In the genomic region with DNA sequence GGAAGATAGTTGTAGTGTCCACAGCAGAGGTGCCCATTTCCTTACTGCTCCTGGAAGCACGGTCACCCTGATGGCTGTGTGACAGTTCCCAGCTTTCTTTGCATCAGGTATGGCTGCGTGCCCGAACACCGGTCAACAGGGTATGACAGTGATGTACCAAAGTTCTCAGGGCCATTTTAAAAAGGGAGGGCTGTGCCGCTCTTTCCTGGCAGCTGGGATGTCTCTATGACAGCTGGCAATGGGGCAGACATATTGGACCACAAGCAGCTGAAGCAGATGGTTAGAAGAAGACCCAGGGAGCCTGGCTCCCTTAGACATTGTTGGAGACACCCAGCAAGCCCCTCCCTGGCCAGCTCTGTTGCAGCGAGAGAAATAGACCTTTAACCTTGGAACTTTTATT, we compare ENCODE assay signal across 27 mouse cellular contexts.
DNase-seq lines count a peak whose midpoint lies in the region; ATAC-seq and TF ChIP-seq lines count a peak whose summit lies in the region.
"Had no signal": no experiment of that assay in that cellular context is flagged by ENCODE, and none has a peak within 500 bp of the region (broad histone marks: within the 10 kb centered on the region; RNA-seq: fewer than 3 reads in every experiment).

No protein-coding gene starts in this region.

- ATAC-seq in hindbrain, postnatal 0 days = no peak
- no peak for ATAC-seq in hindbrain, embryonic 16.5 days
- no peak for ATAC-seq in midbrain, embryonic 11.5 days (ENCODE audit: low FRiP score)
- ATAC-seq in midbrain, embryonic 13.5 days = no peak
- ATAC-seq: forebrain, embryonic 15.5 days; intestine, postnatal 0 days; Patski had no signal

- H3K4me1 ChIP-seq in hindbrain, postnatal 0 days (ENCODE audit: insufficient read depth, low read length) = peaks cover 8% of the 10 kb centered on the region; the same call in 1 of the 2 replicates
- peaks cover 28% of the 10 kb centered on the region for H3K4me1 ChIP-seq in hindbrain, embryonic 16.5 days (ENCODE audit: control insufficient read depth, insufficient read depth, low read depth, low read length)
- no peaks in the 10 kb centered on the region for H3K4me1 ChIP-seq in midbrain, embryonic 11.5 days (ENCODE audit: control insufficient read depth, insufficient read depth, low read length)
- peaks cover 32% of the 10 kb centered on the region for H3K4me1 ChIP-seq in midbrain, embryonic 13.5 days (replicated peaks)
- H3K4me1 ChIP-seq: embryonic facial prominence, embryonic 13.5 days had no signal

- no peaks in the 10 kb centered on the region for H3K27me3 ChIP-seq in hindbrain, postnatal 0 days (ENCODE audit: insufficient read depth, low read length)
- H3K27me3 ChIP-seq in hindbrain, embryonic 16.5 days (replicated peaks; ENCODE audit: control insufficient read depth, insufficient read depth, low read length) = no peaks in the 10 kb centered on the region
- no peaks in the 10 kb centered on the region for H3K27me3 ChIP-seq in midbrain, embryonic 11.5 days (ENCODE audit: control insufficient read depth, insufficient read depth, low read length)
- H3K27me3 ChIP-seq in midbrain, embryonic 13.5 days = 0 out of 2 replicates have a peak, but pooled peaks cover 11% of the 10 kb centered on the region
- H3K27me3 ChIP-seq: CH12.LX; embryonic facial prominence, embryonic 13.5 days; forebrain, embryonic 12.5 days; forebrain, embryonic 15.5 days; heart, embryonic 15.5 days had no signal

- no peak for TF ChIP-seq CTCF in hindbrain, postnatal 0 days (IDR thresholded peaks at IDR 0.05; ENCODE audit: low read depth)

- no peak overlapping the region for H3K9ac ChIP-seq in hindbrain, postnatal 0 days (replicated peaks; ENCODE audit: low read length)
- no peak overlapping the region for H3K9ac ChIP-seq in hindbrain, embryonic 16.5 days (ENCODE audit: low read depth, low read length)
- no peak overlapping the region for H3K9ac ChIP-seq in midbrain, embryonic 11.5 days (ENCODE audit: low read length)
- no peak overlapping the region for H3K9ac ChIP-seq in midbrain, embryonic 13.5 days (replicated peaks)
- H3K9ac ChIP-seq: embryonic facial prominence, embryonic 13.5 days; forebrain, embryonic 12.5 days; forebrain, embryonic 15.5 days; heart, embryonic 12.5 days; heart, embryonic 15.5 days; hindbrain, embryonic 13.5 days had no signal

- DNase-seq in cerebellum, adult 9-11 months = peak; percentile 34
- DNase-seq in cerebellum, postnatal 36 days = no peak
- DNase-seq in hindbrain, postnatal 0 days (ENCODE audit: low spot score) = peak; percentile 54
- DNase-seq in midbrain, embryonic 11.5 days (ENCODE audit: low spot score, missing footprints) = peak; percentile 35
- DNase-seq: adrenal gland, postnatal 10 days; adrenal gland, postnatal 36 days; B cell, adult 2 months; embryo, embryonic 11 days; gastrocnemius, postnatal 25 days; heart, adult 18-20 months; heart, postnatal 10 days; heart, postnatal 36 days had no signal

- H3K4me3 ChIP-seq in hindbrain, postnatal 0 days (ENCODE audit: low read length) = no peak overlapping the region
- no peak overlapping the region for H3K4me3 ChIP-seq in hindbrain, embryonic 16.5 days (ENCODE audit: low read length)
- no peak overlapping the region for H3K4me3 ChIP-seq in midbrain, embryonic 11.5 days (ENCODE audit: low read depth, low read length)
- H3K4me3 ChIP-seq in midbrain, embryonic 13.5 days (replicated peaks) = no peak overlapping the region
- H3K4me3 ChIP-seq: embryonic facial prominence, embryonic 10.5 days; embryonic facial prominence, embryonic 13.5 days; erythroblast, embryonic 14.5 days; forebrain, embryonic 12.5 days; forebrain, embryonic 15.5 days; heart, embryonic 12.5 days; heart, embryonic 15.5 days; hindbrain, embryonic 10.5 days; hindbrain, embryonic 13.5 days had no signal

- H3K36me3 ChIP-seq in hindbrain, postnatal 0 days (ENCODE audit: insufficient read depth, low read length) = no peaks in the 10 kb centered on the region
- no peaks in the 10 kb centered on the region for H3K36me3 ChIP-seq in hindbrain, embryonic 16.5 days (ENCODE audit: control insufficient read depth, insufficient read depth, low read length)
- H3K36me3 ChIP-seq in midbrain, embryonic 11.5 days (ENCODE audit: control insufficient read depth, insufficient read depth, low read length) = no peaks in the 10 kb centered on the region
- H3K36me3 ChIP-seq in midbrain, embryonic 13.5 days = no peaks in the 10 kb centered on the region
- H3K36me3 ChIP-seq: embryonic facial prominence, embryonic 10.5 days; embryonic facial prominence, embryonic 13.5 days; forebrain, embryonic 12.5 days; forebrain, embryonic 15.5 days; G1E; heart, embryonic 12.5 days; heart, embryonic 15.5 days; hindbrain, embryonic 10.5 days; hindbrain, embryonic 13.5 days had no signal

- H3K27ac ChIP-seq in hindbrain, postnatal 0 days = no peak overlapping the region
- H3K27ac ChIP-seq in hindbrain, embryonic 16.5 days (ENCODE audit: low read depth, low read length) = no peak overlapping the region
- no peak overlapping the region for H3K27ac ChIP-seq in midbrain, embryonic 11.5 days (ENCODE audit: low read depth, low read length)
- H3K27ac ChIP-seq in midbrain, embryonic 13.5 days = no peak overlapping the region
- H3K27ac ChIP-seq: embryonic facial prominence, embryonic 10.5 days; embryonic facial prominence, embryonic 13.5 days; forebrain, embryonic 12.5 days; forebrain, embryonic 15.5 days; heart, embryonic 15.5 days; hindbrain, embryonic 10.5 days; hindbrain, embryonic 13.5 days had no signal

- WGBS in hindbrain, postnatal 0 days = 65% methylated on average over 6 of the region's 6 CpGs
- WGBS in hindbrain, embryonic 16.5 days = 81% methylated on average over 6 of the region's 6 CpGs
- 85% methylated on average over 6 of the region's 6 CpGs for WGBS in midbrain, embryonic 11.5 days
- WGBS in midbrain, embryonic 13.5 days = 95% methylated on average over 6 of the region's 6 CpGs

- H3K9me3 ChIP-seq in hindbrain, postnatal 0 days (ENCODE audit: low read length) = no peaks in the 10 kb centered on the region
- H3K9me3 ChIP-seq in hindbrain, embryonic 16.5 days (ENCODE audit: control insufficient read depth, low read length) = no peaks in the 10 kb centered on the region
- H3K9me3 ChIP-seq in midbrain, embryonic 11.5 days (ENCODE audit: control insufficient read depth, low read length) = no peaks in the 10 kb centered on the region
- H3K9me3 ChIP-seq in midbrain, embryonic 13.5 days = no peaks in the 10 kb centered on the region
- H3K9me3 ChIP-seq: embryonic facial prominence, embryonic 10.5 days; embryonic facial prominence, embryonic 13.5 days; forebrain, embryonic 12.5 days; forebrain, embryonic 15.5 days; heart, embryonic 12.5 days; heart, embryonic 15.5 days; hindbrain, embryonic 10.5 days; hindbrain, embryonic 13.5 days had no signal

- no peak overlapping the region for H3K4me2 ChIP-seq in hindbrain, postnatal 0 days (ENCODE audit: low read depth, low read length)
- H3K4me2 ChIP-seq in hindbrain, embryonic 16.5 days (ENCODE audit: low read length) = no peak overlapping the region
- no peak overlapping the region for H3K4me2 ChIP-seq in midbrain, embryonic 11.5 days
- H3K4me2 ChIP-seq in midbrain, embryonic 13.5 days (replicated peaks) = no peak overlapping the region
- H3K4me2 ChIP-seq: embryonic facial prominence, embryonic 13.5 days; forebrain, embryonic 12.5 days; forebrain, embryonic 15.5 days; heart, embryonic 12.5 days; heart, embryonic 15.5 days; hindbrain, embryonic 13.5 days had no signal

Comparison
In these comparisons a context has a peak if more than half of its experiments do, and no peak if none do; other contexts are left out.
1. DNase-seq: peak in cerebellum, adult 9-11 months (single experiment), hindbrain, postnatal 0 days (single experiment) and midbrain, embryonic 11.5 days (single experiment); none in cerebellum, postnatal 36 days (0 of 2).